Comparison of ENCODE assay signal across 13 mouse cellular contexts in genomic region chr4:139587773-139588172, GRCm38 (mm10). TPM values are rescaled to one million over a fixed set of nuclear protein-coding genes. Genes with fewer than 3 reads are reported as not detected.
DNase-seq lines count a peak whose midpoint lies in the region; ATAC-seq and TF ChIP-seq lines count a peak whose summit lies in the region.
"Had no signal": no experiment of that assay in that cellular context is flagged by ENCODE, and none has a peak within 500 bp of the region (broad histone marks: within the 10 kb centered on the region; RNA-seq: fewer than 3 reads in every experiment).

No protein-coding gene starts in this region.

- H3K9ac ChIP-seq in embryonic facial prominence, embryonic 14.5 days (ENCODE audit: low read depth, low read length), result no peak overlapping the region
- H3K9ac ChIP-seq: liver, embryonic 13.5 days had no signal

- peak; percentile 95 for DNase-seq in heart, adult 11 months
- DNase-seq in heart, adult 18-20 months, result no peak
- DNase-seq in layer of hippocampus, adult 2 months (ENCODE audit: low spot score in 2 of 2), result no peak
- no peak for DNase-seq in layer of hippocampus, adult 11-12 months (ENCODE audit: low spot score)
- DNase-seq in adrenal gland, postnatal 25 days, result peak; percentile 58
- DNase-seq in embryonic facial prominence, embryonic 14.5 days (ENCODE audit: low spot score), result peak; percentile 70
- no peak for DNase-seq in right cerebral cortex, postnatal 36 days (ENCODE audit: low spot score in 2 of 2)
- DNase-seq in retina, postnatal 1 day, result no peak
- DNase-seq: gastrocnemius, postnatal 25 days; kidney, adult 9 months; liver, embryonic 13.5 days had no signal

- H3K4me2 ChIP-seq in embryonic facial prominence, embryonic 14.5 days (ENCODE audit: low read depth, low read length), result no peak overlapping the region
- H3K4me2 ChIP-seq: liver, embryonic 13.5 days had no signal

- H3K9me3 ChIP-seq in embryonic facial prominence, embryonic 14.5 days (ENCODE audit: control insufficient read depth, low read length), result no peaks in the 10 kb centered on the region
- H3K9me3 ChIP-seq: liver, embryonic 13.5 days had no signal

- ATAC-seq in embryonic facial prominence, embryonic 14.5 days (ENCODE audit: low read depth), result peak; percentile 73; the same call in 1 of the 2 replicates
- ATAC-seq: CD4-positive, CD25-positive, alpha-beta regulatory T cell, adult 4 months had no signal

- H3K4me3 ChIP-seq in layer of hippocampus, adult 2 months, result no peak overlapping the region
- no peak overlapping the region for H3K4me3 ChIP-seq in embryonic facial prominence, embryonic 14.5 days (ENCODE audit: low read depth, low read length)
- H3K4me3 ChIP-seq: liver, embryonic 13.5 days had no signal

- no peak for TF ChIP-seq CTCF in layer of hippocampus, adult 2 months (conservative IDR thresholded peaks at IDR 0.05)

- no peaks in the 10 kb centered on the region for H3K36me3 ChIP-seq in embryonic facial prominence, embryonic 14.5 days (ENCODE audit: control insufficient read depth, insufficient read depth, low read length)
- H3K36me3 ChIP-seq: liver, embryonic 13.5 days had no signal

- H3K27ac ChIP-seq in layer of hippocampus, adult 2 months, result peak overlapping the region; percentile 32; the same call in 1 of the 2 replicates
- H3K27ac ChIP-seq in embryonic facial prominence, embryonic 14.5 days (replicated peaks; ENCODE audit: low read depth, low read length), result peak overlapping the region; percentile 3; the same call in 1 of the 2 replicates
- H3K27ac ChIP-seq: liver, embryonic 13.5 days had no signal

- H3K27me3 ChIP-seq in embryonic facial prominence, embryonic 14.5 days (replicated peaks; ENCODE audit: control insufficient read depth, insufficient read depth, low read length), result no peaks in the 10 kb centered on the region
- H3K27me3 ChIP-seq: liver, embryonic 13.5 days had no signal

- peaks cover 5% of the 10 kb centered on the region for H3K4me1 ChIP-seq in embryonic facial prominence, embryonic 14.5 days (ENCODE audit: control insufficient read depth, insufficient read depth, low read length)

- 46% methylated on average over 4 of the region's 4 CpGs for WGBS in embryonic facial prominence, embryonic 14.5 days

RNA-seq across cellular contexts. Expression of gene Gm21969, which starts 15.2 kb away (rescaled TPM):
- total RNA-seq in heart, adult 18-20 months (2021), result not detected
- total RNA-seq in layer of hippocampus, adult 2 months (2021), result not detected
- not detected in 2 replicates for total RNA-seq in adrenal gland, postnatal 25 days (2021)
- not detected in 2 replicates for polyA plus RNA-seq in embryonic facial prominence, embryonic 14.5 days (2014; fragmentation: Nextera tagmentation; extraction: Ambion mirVana)
- polyA plus RNA-seq: CD4-positive, CD25-positive, alpha-beta regulatory T cell, adult 4 months; hindbrain, embryonic 11.5 days; liver, embryonic 13.5 days had no signal

RNA-seq across cellular contexts. Expression of gene Aldh4a1, which starts 34.9 kb away (rescaled TPM):
- 10 to 100 TPM; 84.7 to 90.8 TPM for total RNA-seq in heart, adult 18-20 months (2021)
- 10 to 100 TPM; 20.1 to 20.2 TPM for total RNA-seq in layer of hippocampus, adult 2 months (2021)
- 124 and 138 TPM in 2 replicates for total RNA-seq in adrenal gland, postnatal 25 days (2021)
- 21.1 and 23.9 TPM in 2 replicates for polyA plus RNA-seq in embryonic facial prominence, embryonic 14.5 days (2014; fragmentation: Nextera tagmentation; extraction: Ambion mirVana)

RNA-seq across cellular contexts. Expression of gene Iffo2, which starts 57.4 kb away (rescaled TPM):
- 1 to 10 TPM; 4.3 to 4.4 TPM for total RNA-seq in heart, adult 18-20 months (2021)
- 10 to 100 TPM; 15.7 to 17.5 TPM for total RNA-seq in layer of hippocampus, adult 2 months (2021)
- 14.4 and 15.0 TPM in 2 replicates for total RNA-seq in adrenal gland, postnatal 25 days (2021)
- 4.8 and 5.8 TPM in 2 replicates for polyA plus RNA-seq in embryonic facial prominence, embryonic 14.5 days (2014; fragmentation: Nextera tagmentation; extraction: Ambion mirVana)

Comparison
In these comparisons a context has a peak if more than half of its experiments do, and no peak if none do; other contexts are left out.
1. DNase-seq: peak in heart, adult 11 months (single experiment), adrenal gland, postnatal 25 days (single experiment) and embryonic facial prominence, embryonic 14.5 days (single experiment); none in heart, adult 18-20 months (0 of 2), layer of hippocampus, adult 2 months (0 of 2), layer of hippocampus, adult 11-12 months (single experiment), right cerebral cortex, postnatal 36 days (0 of 2) and retina, postnatal 1 day (single experiment).